Mouse (Mus musculus): ENCODE results near the gene Il1rl2. TPM values are rescaled to one million over a fixed set of nuclear protein-coding genes. Genes with fewer than 3 reads are reported as not detected.
"Not testable (repeated sequence)": the region's sequence is repeated elsewhere in the genome, so short reads cannot be mapped to it uniquely, and the experiment has no call there.

Gene Il1rl2
- polyA plus RNA-seq, 1 experiment from 2014 or later, result 0.74 TPM

GRCm38 (mm10) chr1:40290489-40291255 lies 33.7 kb upstream of the Il1rl2 start:
- no peaks in the 10 kb centered on the region for H3K4me1 ChIP-seq (ENCODE audit: control insufficient read depth, insufficient read depth, low read length)
- H3K9ac ChIP-seq (replicated peaks; ENCODE audit: low read length), result no peak overlapping the region
- WGBS, result 73% methylated on average over 12 of the region's 12 CpGs
- H3K4me3 ChIP-seq (replicated peaks; ENCODE audit: low read depth, low read length), result no peak overlapping the region
- no peak overlapping the region for H3K27ac ChIP-seq (replicated peaks; ENCODE audit: low read depth, low read length)
- no peak for DNase-seq
- no peaks in the 10 kb centered on the region for H3K9me3 ChIP-seq (ENCODE audit: control insufficient read depth, low read length)
- no peak overlapping the region for H3K4me2 ChIP-seq (ENCODE audit: low read length)
- H3K36me3 ChIP-seq (ENCODE audit: control insufficient read depth, insufficient read depth, low read length), result no peaks in the 10 kb centered on the region
- no peak for ATAC-seq (ENCODE audit: low FRiP score, low TSS enrichment)
- H3K27me3 ChIP-seq (ENCODE audit: control insufficient read depth, insufficient read depth, low read length), result no peaks in the 10 kb centered on the region

- Histone ChIP-seq H3K27ac (replicated peaks; ENCODE audit: low read depth, low read length) (no peak overlapping the region), H3K4me1 (ENCODE audit: control insufficient read depth, insufficient read depth, low read length) (no peaks in the 10 kb centered on the region)
- WGBS, result 98% methylated on average over 2 of the region's 2 CpGs
Measured at GRCm38 (mm10) chr1:40292231-40292630, 32.2 kb upstream of the Il1rl2 start.

GRCm38 (mm10) chr1:40293891-40294290 lies 30.5 kb upstream of the Il1rl2 start:
- H3K4me2 ChIP-seq (ENCODE audit: low read length), result no peak overlapping the region
- ATAC-seq (ENCODE audit: low FRiP score, low TSS enrichment), result no peak
- 94% methylated on average over 7 of the region's 7 CpGs for WGBS

More at GRCm38 (mm10) chr1:40292231-40292630, 32.2 kb upstream of the Il1rl2 start:
- Histone ChIP-seq H3K4me3 (replicated peaks; ENCODE audit: low read depth, low read length) (no peak overlapping the region), H3K9me3 (ENCODE audit: control insufficient read depth, low read length) (no peaks in the 10 kb centered on the region), H3K4me2 (ENCODE audit: low read length) (no peak overlapping the region), H3K36me3 (ENCODE audit: control insufficient read depth, insufficient read depth, low read length) (no peaks in the 10 kb centered on the region), H3K9ac (replicated peaks; ENCODE audit: low read length) (no peak overlapping the region), H3K27me3 (ENCODE audit: control insufficient read depth, insufficient read depth, low read length) (no peaks in the 10 kb centered on the region)
- no peak for DNase-seq
- no peak for ATAC-seq (ENCODE audit: low FRiP score, low TSS enrichment)

GRCm38 (mm10) chr1:40294824-40295223 lies 29.6 kb upstream of the Il1rl2 start:
- Histone ChIP-seq H3K36me3 (ENCODE audit: control insufficient read depth, insufficient read depth, low read length) (no peaks in the 10 kb centered on the region), H3K9ac (replicated peaks; ENCODE audit: low read length) (no peak overlapping the region), H3K4me2 (ENCODE audit: low read length) (no peak overlapping the region), H3K4me1 (ENCODE audit: control insufficient read depth, insufficient read depth, low read length) (no peaks in the 10 kb centered on the region), H3K27me3 (ENCODE audit: control insufficient read depth, insufficient read depth, low read length) (no peaks in the 10 kb centered on the region), H3K27ac (replicated peaks; ENCODE audit: low read depth, low read length) (no peak overlapping the region), H3K9me3 (ENCODE audit: control insufficient read depth, low read length) (no peaks in the 10 kb centered on the region), H3K4me3 (replicated peaks; ENCODE audit: low read depth, low read length) (no peak overlapping the region)
- no peak for DNase-seq
- no peak for ATAC-seq (ENCODE audit: low FRiP score, low TSS enrichment)
- 90% methylated on average over 9 of the region's 9 CpGs for WGBS

More at GRCm38 (mm10) chr1:40293891-40294290, 30.5 kb upstream of the Il1rl2 start:
- Histone ChIP-seq H3K4me1 (ENCODE audit: control insufficient read depth, insufficient read depth, low read length) (no peaks in the 10 kb centered on the region), H3K27ac (replicated peaks; ENCODE audit: low read depth, low read length) (no peak overlapping the region), H3K27me3 (ENCODE audit: control insufficient read depth, insufficient read depth, low read length) (no peaks in the 10 kb centered on the region), H3K36me3 (ENCODE audit: control insufficient read depth, insufficient read depth, low read length) (no peaks in the 10 kb centered on the region), H3K9ac (replicated peaks; ENCODE audit: low read length) (no peak overlapping the region), H3K9me3 (ENCODE audit: control insufficient read depth, low read length) (no peaks in the 10 kb centered on the region), H3K4me3 (replicated peaks; ENCODE audit: low read depth, low read length) (no peak overlapping the region)
- no peak for DNase-seq

GRCm38 (mm10) chr1:40298053-40298452 lies 26.4 kb upstream of the Il1rl2 start:
- Histone ChIP-seq H3K4me3 (replicated peaks; ENCODE audit: low read depth, low read length) (no peak overlapping the region), H3K27ac (replicated peaks; ENCODE audit: low read depth, low read length) (no peak overlapping the region), H3K4me2 (ENCODE audit: low read length) (no peak overlapping the region), H3K36me3 (ENCODE audit: control insufficient read depth, insufficient read depth, low read length) (no peaks in the 10 kb centered on the region), H3K27me3 (ENCODE audit: control insufficient read depth, insufficient read depth, low read length) (no peaks in the 10 kb centered on the region), H3K9me3 (ENCODE audit: control insufficient read depth, low read length) (no peaks in the 10 kb centered on the region), H3K9ac (replicated peaks; ENCODE audit: low read length) (no peak overlapping the region), H3K4me1 (ENCODE audit: control insufficient read depth, insufficient read depth, low read length) (no peaks in the 10 kb centered on the region)
- ATAC-seq (ENCODE audit: low FRiP score, low TSS enrichment), result no peak
- 93% methylated on average over 2 of the region's 2 CpGs for WGBS
- no peak for DNase-seq

- Histone ChIP-seq H3K4me2 (ENCODE audit: low read length) (no peak overlapping the region), H3K9ac (replicated peaks; ENCODE audit: low read length) (no peak overlapping the region), H3K36me3 (ENCODE audit: control insufficient read depth, insufficient read depth, low read length) (no peaks in the 10 kb centered on the region), H3K9me3 (ENCODE audit: control insufficient read depth, low read length) (no peaks in the 10 kb centered on the region), H3K27ac (replicated peaks; ENCODE audit: low read depth, low read length) (no peak overlapping the region), H3K4me1 (ENCODE audit: control insufficient read depth, insufficient read depth, low read length) (no peaks in the 10 kb centered on the region), H3K27me3 (ENCODE audit: control insufficient read depth, insufficient read depth, low read length) (no peaks in the 10 kb centered on the region), H3K4me3 (replicated peaks; ENCODE audit: low read depth, low read length) (no peak overlapping the region)
- DNase-seq (no peak), ATAC-seq (ENCODE audit: low FRiP score, low TSS enrichment) (no peak)
- WGBS, result 61% methylated on average over 7 of the region's 7 CpGs
Measured at GRCm38 (mm10) chr1:40303179-40303866, 21.1 kb upstream of the Il1rl2 start.

GRCm38 (mm10) chr1:40304321-40304720 lies 20.1 kb upstream of the Il1rl2 start:
- not testable (repeated sequence) for DNase-seq; H3K27me3 ChIP-seq (ENCODE audit: control insufficient read depth, insufficient read depth, low read length); H3K4me2 ChIP-seq (ENCODE audit: low read length); H3K36me3 ChIP-seq (ENCODE audit: control insufficient read depth, insufficient read depth, low read length); ATAC-seq (ENCODE audit: low FRiP score, low TSS enrichment); H3K9ac ChIP-seq (replicated peaks; ENCODE audit: low read length); H3K4me3 ChIP-seq (replicated peaks; ENCODE audit: low read depth, low read length); H3K4me1 ChIP-seq (ENCODE audit: control insufficient read depth, insufficient read depth, low read length); H3K9me3 ChIP-seq (ENCODE audit: control insufficient read depth, low read length); H3K27ac ChIP-seq (replicated peaks; ENCODE audit: low read depth, low read length)
- 50% methylated on average over 4 of the region's 4 CpGs for WGBS

GRCm38 (mm10) chr1:40306111-40306510 lies 18.3 kb upstream of the Il1rl2 start:
- no peak for ATAC-seq (ENCODE audit: low FRiP score, low TSS enrichment)

GRCm38 (mm10) chr1:40311123-40311522 lies 13.3 kb upstream of the Il1rl2 start:
- Histone ChIP-seq H3K9ac (replicated peaks; ENCODE audit: low read length) (no peak overlapping the region), H3K27me3 (ENCODE audit: control insufficient read depth, insufficient read depth, low read length) (no peaks in the 10 kb centered on the region), H3K4me3 (replicated peaks; ENCODE audit: low read depth, low read length) (no peak overlapping the region), H3K4me2 (ENCODE audit: low read length) (no peak overlapping the region), H3K9me3 (ENCODE audit: control insufficient read depth, low read length) (no peaks in the 10 kb centered on the region), H3K4me1 (ENCODE audit: control insufficient read depth, insufficient read depth, low read length) (no peaks in the 10 kb centered on the region), H3K27ac (replicated peaks; ENCODE audit: low read depth, low read length) (no peak overlapping the region), H3K36me3 (ENCODE audit: control insufficient read depth, insufficient read depth, low read length) (no peaks in the 10 kb centered on the region)
- ATAC-seq (ENCODE audit: low FRiP score, low TSS enrichment), result no peak
- WGBS, result 93% methylated on average over 3 of the region's 3 CpGs
- no peak for DNase-seq

More at GRCm38 (mm10) chr1:40306111-40306510, 18.3 kb upstream of the Il1rl2 start:
- H3K9me3 ChIP-seq (ENCODE audit: control insufficient read depth, low read length), result no peaks in the 10 kb centered on the region
- H3K9ac ChIP-seq (replicated peaks; ENCODE audit: low read length), result no peak overlapping the region
- no peaks in the 10 kb centered on the region for H3K36me3 ChIP-seq (ENCODE audit: control insufficient read depth, insufficient read depth, low read length)
- no peak overlapping the region for H3K4me2 ChIP-seq (ENCODE audit: low read length)
- no peaks in the 10 kb centered on the region for H3K4me1 ChIP-seq (ENCODE audit: control insufficient read depth, insufficient read depth, low read length)
- no peak overlapping the region for H3K4me3 ChIP-seq (replicated peaks; ENCODE audit: low read depth, low read length)
- DNase-seq, result no peak
- no peak overlapping the region for H3K27ac ChIP-seq (replicated peaks; ENCODE audit: low read depth, low read length)
- no peaks in the 10 kb centered on the region for H3K27me3 ChIP-seq (ENCODE audit: control insufficient read depth, insufficient read depth, low read length)
- WGBS, result 73% methylated on average over 2 of the region's 2 CpGs
